Mouse (Mus musculus) layer of hippocampus, postnatal 25 days (tissue): ENCODE measurements around the gene Ccdc40. TPM values are rescaled to one million over a fixed set of nuclear protein-coding genes. Genes with fewer than 3 reads are reported as not detected.
"Not testable (repeated sequence)": the region's sequence is repeated elsewhere in the genome, so short reads cannot be mapped to it uniquely, and the experiment has no call there.

Source experiments
- DNase-seq, 2 experiments: peaks; one replicate each; pipeline ENCODE4 v3.0.0; 2022; ENCODE audit warnings: mixed read lengths in 2 of 2, low spot score in 1 of 2; ENCODE audit errors: extremely low spot score in 1 of 2
- total RNA-seq, 2 experiments: library from RNA; stranded (reverse); gene quantifications; 2 replicates each; pipeline ENCODE4 v1.2.3; 2021

Gene Ccdc40
- total RNA-seq, 2 experiments from 2014 or later = 1.5 to 5.5 TPM

DNA sequence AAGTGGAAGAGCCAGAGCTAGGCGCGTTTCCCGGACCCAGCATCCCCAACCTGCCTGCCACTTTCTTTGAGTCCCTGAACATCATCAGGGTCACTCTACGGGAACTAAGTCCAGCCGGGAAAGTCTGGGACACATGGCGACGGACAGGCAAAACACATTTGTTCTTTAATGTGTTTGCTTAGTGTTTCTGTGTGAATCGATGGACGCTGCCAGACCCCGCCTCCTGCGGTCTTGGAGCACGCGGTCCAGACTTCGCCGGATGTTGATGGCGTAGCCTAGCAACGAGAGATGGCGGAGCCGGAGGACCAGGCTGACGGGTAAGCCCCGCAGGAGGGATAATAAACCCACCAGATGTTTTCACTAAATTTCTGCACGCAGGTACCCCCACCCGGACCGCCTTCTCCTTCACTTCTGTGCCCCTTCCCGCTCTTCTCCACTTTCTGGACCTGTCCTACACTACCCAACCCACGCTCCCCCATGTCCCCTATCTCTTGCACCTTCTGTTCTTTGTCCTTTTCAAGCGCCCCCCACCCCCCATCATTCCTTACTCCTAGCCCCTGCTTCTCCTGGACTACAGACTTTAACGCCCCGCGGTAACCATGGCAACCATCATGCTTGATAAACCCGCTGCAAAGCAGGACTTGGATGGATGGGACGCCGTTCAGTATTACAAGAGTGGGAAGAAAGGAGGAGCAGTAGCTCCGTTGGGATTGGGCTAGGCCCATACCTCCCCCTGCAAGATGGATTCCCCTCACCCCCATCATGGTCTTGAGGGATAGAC is 664 bp downstream of the Ccdc40 start:
- DNase-seq = peak; percentile 60 to 61

DNA sequence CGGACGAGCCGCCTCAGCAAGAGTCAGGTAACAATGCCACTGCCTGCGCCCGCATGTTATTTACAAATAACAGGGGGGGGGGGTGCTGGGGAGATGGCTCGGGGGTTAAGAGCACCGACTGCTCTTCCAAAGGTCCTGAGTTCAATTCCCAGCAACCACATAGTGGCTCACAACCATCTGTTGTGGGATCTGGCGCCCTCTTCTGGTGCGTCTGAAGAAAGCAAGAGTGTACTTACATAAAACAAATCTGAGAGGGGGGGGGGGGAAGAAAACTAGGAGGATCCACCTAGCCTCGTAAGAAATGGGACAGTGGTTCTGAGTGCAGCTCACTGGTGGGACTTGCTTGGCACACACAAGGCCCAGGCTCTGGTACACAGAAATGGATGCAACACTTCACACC is 6.4 kb downstream of the Ccdc40 start:
- DNase-seq = no peak

- peak in 1 of 2 experiments; percentile 71 for DNase-seq
Measured at GRCm38 (mm10) chr11:119235596-119235995, 7.2 kb downstream of the Ccdc40 start.

DNA sequence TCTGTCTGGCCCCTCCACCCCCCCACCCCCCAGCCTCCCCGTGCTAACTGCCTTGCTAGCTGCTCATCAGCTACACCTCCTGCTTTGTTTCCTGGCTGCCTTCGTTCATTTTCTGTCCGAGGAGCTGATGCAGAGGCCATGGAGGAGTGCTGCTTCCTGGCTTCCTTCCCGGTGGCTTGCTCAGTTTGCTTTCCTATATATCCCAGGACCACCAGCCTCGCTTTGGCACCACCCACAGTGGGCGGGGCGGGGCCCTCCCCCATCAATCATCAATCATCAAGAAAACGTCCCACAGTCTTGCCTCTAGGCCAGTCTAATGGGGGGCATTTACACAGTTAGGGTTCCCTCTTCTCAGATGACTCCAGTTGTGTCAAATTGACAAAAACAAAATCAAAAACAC is 8.0 kb downstream of the Ccdc40 start:
- no peak for DNase-seq

DNA sequence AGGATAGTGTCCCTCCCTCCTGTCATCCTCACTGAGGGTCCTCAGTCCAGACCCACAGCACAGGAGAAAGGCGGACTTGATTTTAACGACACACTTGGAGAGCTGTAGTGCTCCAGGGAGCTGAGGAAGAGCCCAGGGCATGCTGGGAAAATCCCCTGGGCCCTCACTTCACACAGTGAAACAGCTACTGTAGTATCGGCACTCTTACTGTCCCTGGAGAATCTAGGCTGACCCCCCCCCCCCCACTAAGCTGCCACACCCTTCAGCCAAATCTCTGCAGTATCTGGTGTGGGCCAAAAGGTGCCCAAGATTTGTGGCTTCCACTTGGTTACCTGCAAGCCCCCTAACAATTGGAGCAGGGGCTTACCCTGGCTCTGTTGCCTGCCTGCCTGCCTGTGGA is 8.6 kb downstream of the Ccdc40 start:
- no peak for DNase-seq

GRCm38 (mm10) chr11:119237568-119238304 is 9.4 kb downstream of the Ccdc40 start:
- no peak for DNase-seq

DNA sequence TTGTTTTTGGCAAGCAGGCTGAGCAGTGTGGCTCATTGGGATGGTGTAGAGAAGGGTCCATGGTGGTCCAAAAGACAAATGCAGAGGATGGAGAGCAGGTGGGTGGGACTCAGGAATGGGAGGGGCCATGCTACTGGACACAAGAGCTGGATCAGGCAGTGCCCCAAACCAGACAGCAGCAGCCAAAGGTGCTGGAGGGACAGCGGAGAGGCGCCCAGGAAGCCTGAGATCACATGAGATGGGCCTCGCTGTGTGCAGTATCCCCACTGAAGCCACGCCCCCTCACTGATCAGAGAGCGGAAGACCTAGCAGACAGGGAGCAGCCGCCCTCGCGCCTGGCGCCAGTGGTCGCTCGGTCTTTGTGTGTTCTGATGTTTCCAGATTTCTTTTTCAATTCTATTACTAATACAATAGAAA is 9.9 kb downstream of the Ccdc40 start:
- DNase-seq = no peak

DNA sequence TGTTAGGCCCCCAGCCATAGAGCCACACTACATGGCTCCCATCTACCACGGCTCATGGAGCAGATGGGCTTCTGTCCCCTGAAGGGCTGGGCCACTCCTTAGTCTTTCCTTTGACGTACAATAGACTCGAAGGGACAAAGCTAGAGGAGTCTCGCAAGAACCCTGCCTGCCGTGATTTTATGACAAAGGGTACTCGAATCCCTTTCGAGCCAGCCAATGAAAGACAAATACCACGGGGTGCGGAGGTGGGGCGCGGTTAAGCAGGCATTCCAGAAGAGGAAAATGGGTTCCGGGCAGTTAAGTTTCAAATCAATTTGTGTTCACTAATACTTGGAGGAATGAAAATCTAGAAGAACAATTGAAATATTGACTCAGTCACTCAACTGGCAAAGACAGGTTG is 11.1 kb downstream of the Ccdc40 start:
- DNase-seq = no peak

GRCm38 (mm10) chr11:119245543-119245942 is 17.2 kb downstream of the Ccdc40 start:
- not testable (repeated sequence) for DNase-seq

DNA sequence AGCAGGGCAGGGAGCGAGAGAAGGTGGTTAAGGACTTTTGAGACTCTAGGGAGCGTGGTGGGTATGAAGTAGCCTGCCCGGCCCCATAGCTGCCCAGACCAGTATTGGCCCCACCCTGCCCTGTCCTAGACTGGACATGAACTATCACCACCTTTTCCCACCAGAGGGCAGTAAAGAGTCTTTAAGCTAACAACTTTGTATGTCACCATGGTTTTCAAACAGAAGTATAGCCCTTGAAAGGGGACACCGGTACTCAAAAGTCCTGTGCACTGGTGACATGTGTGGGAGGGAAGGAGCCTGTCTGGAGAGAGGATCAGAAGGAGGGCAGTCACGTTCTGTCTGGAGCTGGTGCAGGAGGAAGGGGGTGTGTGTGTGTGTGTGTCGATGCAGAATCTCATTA is 20.6 kb downstream of the Ccdc40 start:
- peak in 1 of 2 experiments; percentile 56 for DNase-seq

GRCm38 (mm10) chr11:119250998-119251397 is 22.6 kb downstream of the Ccdc40 start:
- no peak for DNase-seq

- DNase-seq = peak in 1 of 2 experiments; percentile 30
Measured at GRCm38 (mm10) chr11:119252854-119253541, 24.6 kb downstream of the Ccdc40 start.

- DNase-seq = not testable (repeated sequence)
Measured at GRCm38 (mm10) chr11:119256557-119256956, 28.2 kb downstream of the Ccdc40 start.

DNA sequence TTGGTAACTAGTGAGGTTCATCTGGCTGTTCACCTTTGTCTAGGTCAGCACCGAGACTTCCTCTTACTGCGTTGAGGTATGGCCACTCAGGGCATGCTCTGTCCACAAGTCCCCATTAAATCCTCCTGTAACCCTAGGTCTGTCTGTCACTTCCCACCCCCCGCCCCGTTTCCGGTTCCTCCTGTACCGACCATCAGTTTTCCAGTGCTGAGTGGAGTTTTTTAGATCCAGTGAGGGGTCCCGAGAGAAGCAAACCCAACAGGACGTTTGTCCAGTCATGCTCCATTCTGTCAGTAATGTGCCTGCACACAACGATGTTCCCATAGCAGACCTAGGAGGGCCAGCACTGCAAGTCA is 29.8 kb downstream of the Ccdc40 start:
- no peak for DNase-seq

DNA sequence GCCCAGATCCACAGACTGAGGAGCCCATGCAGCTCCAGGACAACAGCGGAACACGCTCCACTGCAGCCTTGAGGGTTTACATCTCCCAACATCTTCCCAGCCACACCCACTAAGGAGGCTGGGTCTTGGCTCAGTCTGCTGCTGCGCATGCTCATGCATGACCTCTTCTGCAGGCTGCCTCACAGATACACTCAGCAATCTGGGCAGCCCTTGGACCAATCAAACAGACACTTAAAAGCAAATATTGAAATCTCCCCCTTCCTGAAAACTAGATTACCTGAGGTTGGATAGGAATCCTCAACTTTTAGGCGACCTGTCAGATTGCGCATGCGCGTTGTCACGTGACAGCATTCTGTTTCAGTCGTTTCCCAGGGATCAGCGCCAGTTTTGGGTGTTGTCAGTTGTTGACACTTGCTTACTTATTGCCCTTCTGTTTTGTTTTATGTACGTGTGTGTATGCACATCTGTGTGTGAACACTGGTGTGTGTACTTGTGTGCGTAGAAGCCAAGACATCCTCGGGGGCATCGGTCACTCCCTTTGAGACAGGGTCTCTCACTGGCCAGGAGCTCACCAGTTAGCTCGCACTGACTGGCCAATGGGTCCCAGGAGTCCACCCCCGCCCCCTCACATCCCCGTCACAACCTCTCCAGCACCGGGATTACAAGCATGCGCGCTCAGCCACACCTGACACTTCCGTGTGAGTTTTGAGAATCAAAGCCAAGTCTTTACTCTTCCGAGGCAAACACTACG is 30.4 kb downstream of the Ccdc40 start:
- peak; percentile 53 to 58 for DNase-seq

DNA sequence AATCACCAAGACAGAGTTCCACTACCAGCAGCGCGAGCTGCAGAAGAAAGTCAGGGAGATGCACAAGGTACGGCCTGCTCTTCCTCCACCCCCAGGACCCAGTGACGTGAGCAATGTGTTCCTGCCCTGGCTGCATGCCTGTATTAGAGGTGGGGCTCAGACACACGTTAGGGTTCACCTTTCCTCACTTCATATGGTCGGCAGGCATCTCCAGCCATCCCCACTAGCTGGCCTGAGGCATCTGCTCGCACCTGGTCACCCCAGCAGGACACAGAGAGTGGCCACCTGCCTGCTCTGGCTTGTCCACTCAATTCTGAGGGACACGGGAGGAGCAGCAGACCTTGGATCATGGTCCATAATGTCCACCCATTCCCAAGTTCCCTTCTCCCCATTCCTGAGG is 31.6 kb downstream of the Ccdc40 start:
- no peak for DNase-seq

DNA sequence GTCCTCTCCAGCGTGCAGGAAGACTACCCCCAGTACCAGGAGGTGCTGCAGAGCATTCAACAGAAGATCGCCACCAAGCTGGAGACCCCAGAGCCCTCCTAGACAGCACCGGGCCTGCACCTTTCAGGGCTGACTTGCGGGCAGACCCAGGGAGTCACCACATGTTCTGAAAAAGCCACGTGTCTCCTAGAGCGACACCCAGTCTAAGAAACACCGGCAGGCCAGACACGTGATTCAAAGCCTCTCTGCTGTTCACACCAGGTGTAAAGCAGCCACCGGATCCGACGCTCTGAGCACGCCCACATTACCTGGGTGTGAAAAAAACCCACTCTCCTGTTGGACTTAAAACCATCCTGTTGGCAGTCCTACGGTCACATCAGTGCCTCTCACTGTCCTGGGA is 36.0 kb downstream of the Ccdc40 start:
- DNase-seq = no peak

- no peak for DNase-seq
Measured at GRCm38 (mm10) chr11:119265811-119266210, 37.4 kb downstream of the Ccdc40 start.

- DNase-seq = no peak
Measured at GRCm38 (mm10) chr11:119267241-119267674, 38.9 kb downstream of the Ccdc40 start.

GRCm38 (mm10) chr11:119267768-119268556 is 39.6 kb downstream of the Ccdc40 start, which contains the start of gene Gaa:
Gaa (plus strand) TSS chr11:119267887.
- DNase-seq = peak; percentile 96 to 99
